Mouse (Mus musculus) liver, postnatal 0 days (tissue): Measurements from ENCODE around the gene Mycbp2. TPM values are rescaled to one million over a fixed set of nuclear protein-coding genes. Genes with fewer than 3 reads are reported as not detected.

Source experiments
- ATAC-seq: fragments of 200-750 bp; cut with Nextera tagmentation; 2 replicates; pipeline ENCODE4 v1.8.0; 2017; ENCODE audit warnings: mild to moderate bottlenecking, moderate library complexity
- DNase-seq: peaks from one replicate; pipeline ENCODE4 v3.0.0-alpha.2; 2016
- H3K27ac ChIP-seq: fragments of 300-500 bp; sonication (generic); 2 replicates; pipeline ENCODE4 v1.5.1; 2014; ENCODE audit warnings: antibody characterized with exemption, moderate library complexity, mild to moderate bottlenecking, low read depth
- H3K27me3 ChIP-seq: fragments of 300-500 bp; sonication (generic); 2 replicates; pipeline ENCODE4 v1.6.1; 2014; ENCODE audit warnings: low read length, control low read depth, mixed read lengths; ENCODE audit not compliant: insufficient read depth
- H3K36me3 ChIP-seq: fragments of 300-500 bp; sonication (generic); replicated peaks from 2 replicates; pipeline ENCODE4 v1.6.1; 2014; ENCODE audit warnings: mild to moderate bottlenecking, control low read depth, low read length, moderate library complexity, mixed read lengths; ENCODE audit not compliant: insufficient read depth
- H3K4me1 ChIP-seq: fragments of 300-500 bp; sonication (generic); 2 replicates; pipeline ENCODE4 v1.6.1; 2014; ENCODE audit warnings: antibody characterized with exemption, mild to moderate bottlenecking, control low read depth; ENCODE audit not compliant: insufficient read depth
- H3K4me2 ChIP-seq: fragments of 300-500 bp; sonication (generic); 2 replicates; pipeline ENCODE4 v1.6.1; 2014; ENCODE audit warnings: low read depth, mild to moderate bottlenecking, low read length, moderate library complexity, mixed read lengths
- H3K4me3 ChIP-seq: fragments of 300-500 bp; sonication (generic); 2 replicates; pipeline ENCODE4 v1.5.1; 2014; ENCODE audit warnings: low read depth, low read length
- H3K9ac ChIP-seq: fragments of 300-500 bp; sonication (generic); replicated peaks from 2 replicates; pipeline ENCODE4 v1.6.1; 2014; ENCODE audit warnings: mild to moderate bottlenecking, moderate library complexity
- H3K9me3 ChIP-seq: fragments of 300-500 bp; sonication (generic); 2 replicates; pipeline ENCODE4 v1.6.1; 2016; ENCODE audit warnings: mild to moderate bottlenecking, control low read depth, low read length, mixed read lengths
- CTCF ChIP-seq: sonication (generic); IDR thresholded peaks from 2 replicates; pipeline ENCODE4 v1.5.1; 2016; ENCODE audit warnings: antibody characterized with exemption, low read depth
- EP300 ChIP-seq: IDR thresholded peaks from 2 replicates; pipeline ENCODE4 v1.6.1; 2016; ENCODE audit warnings: antibody characterized with exemption, low read depth, mild to moderate bottlenecking
- WGBS: fragments of 180-500 bp; shearing (Covaris S2); extraction: QIAGEN DNeasy Blood & Tissue Kit; methylation state at CpG from one replicate; pipeline ENCODE4 v1.1.7; 2014; ENCODE audit not compliant: insufficient replicate concordance; 5-methylcytosine and 5-hydroxymethylcytosine counted together
- polyA plus RNA-seq: library from polyadenylated mRNA; unstranded; fragments of >200 nt; fragmentation: Nextera tagmentation; extraction: Ambion mirVana; gene quantifications from 2 replicates; pipeline ENCODE4 v1.2.1, GENCODE M21; 2015

Gene Mycbp2
- polyA plus RNA-seq, 1 experiment from 2014 or later = 8.0 TPM

GRCm38 (mm10) chr14:103234770-103235169 lies 111.8 kb downstream of the Mycbp2 start:
- no peak for TF ChIP-seq EP300
- TF ChIP-seq CTCF = no peak
- WGBS = 87% methylated on average over 6 of the region's 6 CpGs
- no peak for ATAC-seq

GRCm38 (mm10) chr14:103233640-103234593 lies 112.7 kb downstream of the Mycbp2 start:
- DNase-seq (no peak), ATAC-seq (no peak)
- Histone ChIP-seq H3K4me1 (no peaks in the 10 kb centered on the region), H3K36me3 (peaks cover 7% of the 10 kb centered on the region; the same call in 1 of the 2 replicates), H3K27ac (no peak overlapping the region), H3K4me3 (no peak overlapping the region), H3K4me2 (no peak overlapping the region), H3K9ac (no peak overlapping the region), H3K9me3 (no peaks in the 10 kb centered on the region), H3K27me3 (no peaks in the 10 kb centered on the region)
- TF ChIP-seq EP300 (no peak), CTCF (no peak)
- 72% methylated on average over 12 of the region's 12 CpGs for WGBS

More at GRCm38 (mm10) chr14:103234770-103235169, 111.8 kb downstream of the Mycbp2 start:
- no peak overlapping the region for H3K4me2 ChIP-seq
- H3K4me3 ChIP-seq = no peak overlapping the region
- H3K36me3 ChIP-seq = peaks cover 7% of the 10 kb centered on the region; the same call in 1 of the 2 replicates
- no peak for DNase-seq
- H3K4me1 ChIP-seq = no peaks in the 10 kb centered on the region
- H3K9ac ChIP-seq = no peak overlapping the region
- no peaks in the 10 kb centered on the region for H3K9me3 ChIP-seq
- no peak overlapping the region for H3K27ac ChIP-seq
- H3K27me3 ChIP-seq = no peaks in the 10 kb centered on the region

GRCm38 (mm10) chr14:103222356-103222755 lies 124.3 kb downstream of the Mycbp2 start:
- Histone ChIP-seq H3K36me3 (peaks cover 35% of the 10 kb centered on the region), H3K4me2 (no peak overlapping the region), H3K9me3 (no peaks in the 10 kb centered on the region), H3K9ac (no peak overlapping the region), H3K4me3 (no peak overlapping the region), H3K4me1 (no peaks in the 10 kb centered on the region), H3K27ac (no peak overlapping the region), H3K27me3 (no peaks in the 10 kb centered on the region)
- TF ChIP-seq CTCF (no peak), EP300 (no peak)
- DNase-seq = no peak
- ATAC-seq = no peak
- 77% methylated on average over 2 of the region's 2 CpGs for WGBS

GRCm38 (mm10) chr14:103221751-103222150 lies 124.9 kb downstream of the Mycbp2 start:
- Histone ChIP-seq H3K4me3 (no peak overlapping the region), H3K9me3 (no peaks in the 10 kb centered on the region), H3K36me3 (peaks cover 35% of the 10 kb centered on the region), H3K27ac (no peak overlapping the region), H3K9ac (no peak overlapping the region), H3K4me2 (no peak overlapping the region), H3K27me3 (no peaks in the 10 kb centered on the region), H3K4me1 (no peaks in the 10 kb centered on the region)
- TF ChIP-seq CTCF (no peak), EP300 (no peak)
- ATAC-seq (no peak), DNase-seq (no peak)
- 83% methylated on average over 3 of the region's 3 CpGs for WGBS

GRCm38 (mm10) chr14:103216331-103216730 lies 130.3 kb downstream of the Mycbp2 start:
- H3K9me3 ChIP-seq = no peaks in the 10 kb centered on the region
- WGBS = 88% methylated on average over 3 of the region's 3 CpGs
- H3K4me1 ChIP-seq = no peaks in the 10 kb centered on the region
- H3K36me3 ChIP-seq = peaks cover 39% of the 10 kb centered on the region
- DNase-seq (no peak), ATAC-seq (no peak)
- no peak overlapping the region for H3K4me2 ChIP-seq
- H3K27me3 ChIP-seq = no peaks in the 10 kb centered on the region
- H3K9ac ChIP-seq = no peak overlapping the region
- TF ChIP-seq EP300 (no peak), CTCF (no peak)
- no peak overlapping the region for H3K27ac ChIP-seq
- H3K4me3 ChIP-seq = no peak overlapping the region

- WGBS = 63% methylated on average over 3 of the region's 3 CpGs
- Histone ChIP-seq H3K4me1 (no peaks in the 10 kb centered on the region), H3K36me3 (peaks cover 56% of the 10 kb centered on the region), H3K27me3 (no peaks in the 10 kb centered on the region), H3K9me3 (no peaks in the 10 kb centered on the region), H3K9ac (no peak overlapping the region), H3K4me2 (no peak overlapping the region), H3K27ac (no peak overlapping the region), H3K4me3 (no peak overlapping the region)
- TF ChIP-seq EP300 (no peak), CTCF (no peak)
- ATAC-seq (no peak), DNase-seq (no peak)
Measured at GRCm38 (mm10) chr14:103186658-103187057, 160.0 kb downstream of the Mycbp2 start.
